Mouse (Mus musculus) thymus, postnatal 10 days (tissue): ENCODE measurements around the gene Basp1.
"Not testable (repeated sequence)": the region's sequence is repeated elsewhere in the genome, so short reads cannot be mapped to it uniquely, and the experiment has no call there.

Experiments used
- DNase-seq, 2 experiments: peaks; one replicate each; pipeline ENCODE4 v3.0.0; 2021; ENCODE audit warnings: low spot score in 2 of 2

Basp1 gene

DNA sequence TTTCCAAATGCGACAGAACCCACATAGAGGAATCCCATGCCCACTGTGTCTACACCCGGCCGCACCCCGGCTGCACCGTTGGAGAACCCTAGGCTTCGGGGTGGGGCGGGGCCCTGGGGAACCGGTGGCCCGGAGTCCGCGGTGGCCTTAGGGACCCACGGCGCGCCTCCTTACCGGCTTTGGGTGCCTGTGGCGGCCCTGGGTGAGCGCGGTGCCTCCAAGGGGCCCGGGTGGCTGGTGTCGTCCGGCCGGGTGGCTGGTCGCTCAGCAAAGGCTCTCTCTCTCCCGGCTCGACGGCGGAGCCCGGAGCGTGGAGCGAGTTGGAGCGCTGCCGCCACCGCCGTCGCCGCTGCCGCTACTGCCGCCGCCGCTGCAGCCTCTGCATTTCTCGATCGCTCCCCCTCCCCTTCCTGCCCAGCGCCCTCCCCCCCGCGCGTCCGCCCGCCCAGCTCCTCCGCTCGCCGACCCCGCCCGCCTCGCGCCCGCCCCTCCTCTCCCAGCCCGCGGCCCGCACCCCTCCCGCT is at the start of gene Basp1:
Gene Basp1 (minus strand): TSS at position 387 of the 524 bp plus-strand sequence.
- peak; percentile 61 to 78 for DNase-seq

DNA sequence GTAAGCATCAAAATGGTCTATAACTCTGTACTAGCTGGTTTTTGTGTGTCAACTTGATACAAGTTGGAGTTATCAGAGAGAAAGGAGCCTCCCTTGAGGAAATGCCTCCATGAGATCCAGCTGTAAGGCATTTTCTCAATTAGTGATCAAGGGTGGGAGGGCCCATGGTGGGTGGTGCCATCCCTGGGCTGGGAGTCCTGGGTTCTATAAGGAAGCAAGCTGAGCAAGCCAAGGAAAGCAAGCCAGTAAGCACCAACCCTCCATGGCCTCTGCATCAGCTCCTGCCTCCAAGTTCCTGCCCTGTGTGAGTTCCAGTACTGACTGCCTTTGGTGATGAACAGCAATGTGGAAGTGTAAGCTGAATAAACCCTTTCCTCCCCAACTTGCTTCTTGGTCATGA is 49.5 kb upstream of the Basp1 start:
- DNase-seq: not testable (repeated sequence)

DNA sequence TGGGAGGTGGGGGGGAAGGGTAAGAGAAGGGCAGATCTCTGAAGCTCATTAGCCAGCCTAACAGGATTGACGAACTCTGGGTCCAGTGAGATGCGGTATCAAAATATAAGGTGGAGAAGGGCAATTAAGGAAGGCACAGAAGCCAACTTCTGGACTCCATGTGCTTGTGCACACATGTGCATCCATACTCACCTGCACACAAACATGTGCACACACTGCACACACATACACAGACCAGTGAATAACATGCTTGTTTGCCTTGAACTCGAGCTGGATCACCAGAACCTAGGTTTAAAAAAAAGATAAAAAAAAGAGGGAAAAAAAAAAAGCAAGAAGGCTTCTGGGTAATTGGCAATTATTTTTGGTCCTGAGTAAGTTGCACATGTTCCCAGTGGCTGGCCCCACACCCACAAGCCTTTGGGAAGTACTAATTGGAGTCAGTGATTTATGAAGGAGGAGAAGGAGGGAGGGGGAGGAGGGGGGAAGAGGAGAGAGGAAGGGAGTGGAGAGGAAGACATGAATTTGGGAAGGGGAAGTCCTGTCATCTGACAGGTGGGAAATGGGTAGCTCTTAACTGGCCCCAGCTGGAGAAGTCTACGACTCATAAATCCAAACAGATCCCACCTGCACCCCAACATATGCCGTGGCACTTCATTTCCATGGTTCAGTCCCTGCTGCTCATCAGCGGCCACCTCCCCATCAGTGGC is 48.6 kb upstream of the Basp1 start:
- DNase-seq: no peak

DNA sequence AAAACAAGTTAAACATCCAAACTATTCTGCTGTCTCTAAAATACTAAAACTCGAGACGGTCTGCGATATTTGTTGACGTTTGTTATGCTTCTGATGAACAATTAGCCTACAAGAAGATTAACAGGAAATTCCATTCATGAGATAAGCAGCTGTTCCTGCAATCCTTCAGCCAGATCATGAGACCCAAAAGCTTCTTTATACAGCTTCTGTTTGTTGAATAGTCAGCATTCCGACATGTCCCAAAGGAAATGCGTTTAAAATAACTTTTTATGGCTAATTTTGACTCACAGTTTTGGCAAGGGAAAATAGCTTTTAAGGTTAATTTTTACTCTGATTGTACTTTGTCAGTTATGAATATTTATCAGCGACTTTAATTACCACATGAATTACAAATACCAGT is 46.3 kb upstream of the Basp1 start:
- DNase-seq: no peak

DNA sequence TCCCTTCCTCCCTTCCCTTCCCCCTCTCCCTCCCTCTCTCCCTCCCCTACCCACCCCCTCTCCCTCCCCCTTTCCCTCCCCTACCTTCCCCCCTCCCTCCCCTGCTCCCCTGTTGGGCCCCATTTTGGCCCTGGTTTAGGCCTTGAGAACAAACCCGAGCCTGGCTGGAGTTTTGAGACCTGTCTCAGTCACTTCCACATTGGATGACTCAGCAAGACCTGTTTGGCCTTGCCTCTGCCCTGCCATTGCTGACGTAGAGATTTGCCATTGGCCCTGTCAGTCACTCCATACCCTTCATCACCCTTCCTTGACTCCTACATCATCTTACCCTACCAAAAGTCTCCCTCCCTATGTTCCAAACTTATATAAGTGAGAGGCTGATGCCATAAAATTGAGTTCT is 43.9 kb upstream of the Basp1 start:
- no peak for DNase-seq

DNA sequence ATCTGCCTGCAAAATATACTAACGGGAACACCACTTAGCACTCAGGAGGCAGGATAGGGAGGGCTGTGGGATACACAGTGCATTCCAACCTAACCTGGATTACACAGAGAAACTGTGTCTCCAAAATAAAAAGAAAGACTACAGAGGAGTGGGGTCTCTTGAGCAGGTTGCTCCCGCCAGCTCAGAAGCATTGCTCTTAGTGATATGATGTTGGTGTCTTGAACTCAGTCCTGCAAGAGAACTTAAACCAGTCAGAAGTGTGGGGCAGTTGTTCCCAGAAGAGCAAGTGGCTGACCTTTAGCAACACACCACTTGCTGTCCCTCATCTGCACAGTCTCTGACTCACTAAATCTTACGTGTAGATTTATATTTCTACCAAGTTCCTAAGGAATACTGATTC is 40.0 kb upstream of the Basp1 start:
- no peak for DNase-seq

DNA sequence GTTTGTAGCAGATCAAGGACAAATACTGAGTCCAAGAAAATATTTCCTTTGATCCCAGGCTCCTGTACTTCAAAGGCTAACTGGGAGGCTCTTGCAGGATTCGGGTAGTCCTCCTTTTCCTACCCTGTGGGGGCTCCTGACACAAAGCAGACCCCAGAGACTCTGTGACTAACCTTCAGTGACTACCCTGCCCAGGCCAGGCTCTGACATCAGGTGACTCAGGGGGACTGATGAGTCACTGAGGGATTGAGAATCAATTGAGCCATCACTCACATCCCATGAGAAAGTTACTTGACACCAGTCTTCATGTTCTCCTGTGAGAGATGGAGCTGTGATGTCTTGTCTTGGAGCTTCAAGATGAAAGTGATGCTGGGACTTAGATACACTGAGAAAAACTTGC is 35.8 kb upstream of the Basp1 start:
- DNase-seq: no peak

DNA sequence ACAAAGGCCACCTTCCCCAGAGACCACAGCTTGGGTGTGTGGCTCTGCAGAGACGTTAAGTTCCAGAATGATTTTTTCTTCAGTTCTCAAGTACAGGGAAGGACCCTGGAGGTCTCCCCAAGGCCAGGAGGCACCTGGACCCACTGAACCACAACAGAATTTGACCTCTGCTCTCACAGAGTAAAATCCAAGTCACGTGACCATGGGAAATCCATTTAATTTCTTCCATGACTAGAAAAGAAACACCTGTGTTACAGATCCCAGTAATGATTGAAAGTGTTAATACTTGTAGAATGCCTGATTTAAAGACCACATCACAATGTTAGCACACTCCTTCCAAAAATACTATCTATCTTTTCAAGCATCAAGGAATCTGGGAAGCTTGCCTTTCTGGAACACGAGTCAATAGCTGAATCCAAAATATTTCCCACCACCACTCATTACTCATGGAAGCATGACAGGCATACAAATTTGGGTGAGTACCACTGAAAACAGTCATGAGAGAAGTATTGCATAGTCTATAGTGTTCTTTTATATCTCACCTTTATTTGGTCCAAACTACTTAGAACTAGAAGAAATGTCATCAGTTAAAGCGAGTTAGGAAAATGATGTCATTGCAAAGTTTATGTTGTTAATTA is 35.3 kb upstream of the Basp1 start:
- DNase-seq: no peak

DNA sequence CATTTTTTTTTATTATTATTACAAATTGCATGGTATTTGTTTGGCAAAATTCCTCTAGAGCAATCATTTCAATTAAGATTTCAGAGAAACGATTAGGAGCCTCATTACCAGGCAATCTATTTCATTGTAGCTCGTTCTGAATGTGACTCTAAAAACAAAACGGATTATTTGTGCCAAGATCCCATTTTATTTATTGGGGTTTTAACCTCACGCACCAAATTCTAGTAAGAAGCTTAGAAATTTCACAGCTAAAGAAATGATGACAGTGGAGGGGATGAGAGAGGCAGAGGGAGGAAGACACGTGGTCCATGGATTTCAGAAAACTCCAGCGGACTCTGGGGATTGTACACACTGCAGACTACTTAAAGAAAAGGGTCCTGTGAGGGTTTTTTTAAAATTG is 33.6 kb upstream of the Basp1 start:
- DNase-seq: no peak

DNA sequence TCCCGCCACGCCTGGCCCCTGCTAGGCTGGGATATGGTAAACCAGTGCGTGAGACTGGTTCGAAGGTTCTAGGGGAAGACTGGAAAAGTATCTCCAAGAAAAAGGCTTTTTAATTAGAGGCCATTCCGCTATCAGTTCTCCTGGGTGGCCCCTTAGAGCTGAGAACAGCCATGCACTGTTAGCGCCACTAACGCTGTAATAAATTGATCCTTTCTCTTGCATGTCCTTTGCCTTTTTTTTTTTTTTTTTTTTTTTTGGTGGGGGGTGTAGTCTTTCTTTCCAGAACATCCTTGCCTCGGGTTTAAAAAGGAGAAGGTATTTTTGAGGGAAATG is 32.6 kb upstream of the Basp1 start:
- no peak for DNase-seq

DNA sequence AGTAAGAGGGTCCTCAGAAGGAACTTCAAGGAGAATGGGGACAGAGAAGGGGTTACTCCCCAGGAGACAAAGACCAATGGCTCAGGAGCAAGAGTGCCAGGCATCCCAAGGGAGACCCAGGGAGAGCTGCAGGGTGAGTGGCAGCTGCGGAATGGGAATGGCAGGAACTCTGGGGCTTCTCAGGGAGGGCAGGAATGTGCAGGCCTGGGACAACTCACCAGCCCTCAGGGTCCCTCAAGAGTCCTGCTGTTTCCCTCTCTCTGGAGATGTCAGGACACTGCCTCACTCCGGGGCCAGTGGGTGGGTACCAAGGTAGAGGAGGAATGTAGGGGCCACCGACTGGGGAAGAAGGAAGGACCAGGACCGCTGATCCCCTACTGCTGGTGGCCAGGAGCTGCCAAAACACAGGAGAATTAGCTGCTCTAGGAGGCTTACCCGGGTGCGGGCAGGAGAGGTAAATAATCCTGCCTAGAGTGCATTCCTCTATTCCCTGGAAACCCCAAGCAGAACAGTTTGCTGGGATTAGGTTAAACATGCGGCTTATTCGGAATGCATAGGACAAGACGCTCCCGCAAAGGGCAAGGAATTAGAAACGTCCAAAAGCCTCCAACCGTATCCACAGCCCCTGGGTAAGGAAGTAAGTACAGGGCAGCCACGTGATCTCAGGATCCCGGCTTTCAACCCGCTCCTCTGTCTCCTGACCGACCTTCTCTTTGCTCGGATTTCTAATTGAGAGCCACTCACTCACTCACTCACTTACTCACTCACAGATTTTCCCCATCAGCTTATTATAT is 32.0 kb upstream of the Basp1 start:
- no peak for DNase-seq

DNA sequence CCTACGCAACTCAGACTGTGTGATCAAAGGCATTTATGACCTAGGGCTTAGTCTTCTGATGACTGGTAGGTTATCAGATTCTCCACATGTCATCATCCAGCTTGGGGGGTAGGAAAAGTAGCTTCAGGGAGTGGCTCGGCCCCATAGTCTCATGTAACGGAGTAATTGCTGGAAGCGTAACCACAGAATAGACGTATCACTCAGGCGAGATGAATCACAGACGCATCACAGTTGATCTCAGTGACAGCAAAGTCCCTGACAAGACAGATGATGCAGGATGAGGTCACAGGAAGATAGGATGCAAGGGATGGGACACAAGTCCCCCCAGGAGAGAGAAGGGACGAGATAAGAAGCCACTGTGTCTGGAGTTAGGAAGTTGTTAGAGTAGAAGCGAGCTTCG is 30.6 kb upstream of the Basp1 start:
- no peak for DNase-seq

DNA sequence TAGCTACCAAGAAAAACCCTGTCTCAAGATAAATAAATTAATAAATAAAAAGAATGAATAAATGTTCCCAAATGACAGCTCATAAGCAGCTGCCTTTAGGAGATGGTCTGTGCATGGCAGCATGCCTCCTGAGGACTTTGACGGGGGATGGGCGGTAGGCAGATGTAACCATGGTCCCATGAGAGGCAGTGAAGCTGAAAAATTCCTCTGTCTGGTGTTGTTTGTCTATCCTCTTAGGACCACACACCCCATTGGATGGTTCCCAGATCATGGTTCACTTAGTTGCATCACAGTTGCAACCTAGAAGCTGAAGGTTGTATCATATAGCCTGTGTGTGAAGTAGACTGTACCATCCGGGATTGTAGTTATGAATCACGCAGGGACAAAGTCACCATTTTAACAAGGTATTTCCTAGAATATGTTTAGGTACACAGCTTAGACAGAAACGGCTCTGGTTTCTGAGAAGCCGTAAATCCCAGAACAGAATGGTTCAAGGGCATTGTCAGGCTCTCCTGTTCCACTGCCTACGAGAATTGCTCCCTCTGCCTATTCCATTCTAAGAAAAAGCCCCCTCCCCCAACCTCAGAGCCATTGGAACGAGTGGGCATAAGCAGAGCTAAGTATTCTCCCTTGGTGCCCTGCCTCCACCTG is 29.7 kb upstream of the Basp1 start:
- DNase-seq: no peak

DNA sequence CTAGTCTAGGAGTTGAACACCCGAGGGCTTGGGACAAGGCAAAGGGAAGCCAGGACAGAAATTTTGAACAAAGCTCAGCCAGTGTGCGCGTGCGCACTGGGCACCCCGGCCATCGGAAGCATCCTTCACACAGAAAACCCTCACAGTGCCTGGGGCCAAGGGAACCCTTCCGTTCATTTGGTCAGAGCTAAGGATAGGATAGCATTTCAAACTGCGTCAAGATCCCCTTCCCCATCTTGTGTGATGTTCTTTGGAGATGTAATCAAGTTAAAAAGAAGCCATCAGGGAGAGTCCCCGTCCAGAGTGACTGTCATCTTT is 28.3 kb upstream of the Basp1 start:
- no peak for DNase-seq

DNA sequence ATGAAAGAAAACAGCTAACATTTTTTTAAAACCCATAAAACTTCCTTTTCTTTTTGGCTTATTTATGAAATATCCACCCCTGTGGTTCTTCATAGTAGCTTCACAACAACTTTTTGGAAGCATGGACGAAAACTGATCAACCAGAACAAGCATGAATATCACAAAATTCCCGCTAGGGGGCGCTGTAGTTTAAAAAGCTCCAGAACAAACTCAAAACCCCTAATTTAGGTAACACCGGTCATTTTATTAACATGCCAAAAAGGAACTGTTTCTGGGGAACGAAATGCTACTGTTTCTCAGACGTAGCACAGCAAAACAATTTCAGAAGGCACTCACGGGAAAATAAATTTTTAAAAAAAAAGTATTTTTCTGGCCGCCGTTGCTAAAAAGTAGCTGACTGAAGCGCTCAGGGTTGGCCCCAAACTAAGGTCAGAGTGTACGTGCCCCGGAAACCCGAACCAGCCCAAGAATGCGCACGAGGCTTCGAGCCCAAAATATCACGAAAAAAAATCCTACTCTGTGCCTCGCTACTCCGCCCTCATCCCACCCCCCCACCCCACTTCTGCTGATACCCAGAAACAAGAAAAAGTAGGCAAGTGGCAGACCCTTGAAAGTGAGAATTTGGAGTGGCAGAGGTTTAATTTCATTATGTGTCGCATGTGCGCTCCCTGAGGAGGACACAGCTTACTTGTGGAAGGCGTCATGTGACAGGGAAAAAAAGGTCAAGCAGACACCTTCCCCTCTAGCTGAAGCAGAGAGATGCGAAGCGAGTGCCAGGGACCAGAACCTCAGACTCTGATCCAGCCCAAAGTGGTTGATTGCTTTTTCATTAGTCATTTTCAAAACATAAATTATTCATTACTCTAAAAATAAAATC is 27.7 kb upstream of the Basp1 start:
- DNase-seq: peak; percentile 41 to 78

DNA sequence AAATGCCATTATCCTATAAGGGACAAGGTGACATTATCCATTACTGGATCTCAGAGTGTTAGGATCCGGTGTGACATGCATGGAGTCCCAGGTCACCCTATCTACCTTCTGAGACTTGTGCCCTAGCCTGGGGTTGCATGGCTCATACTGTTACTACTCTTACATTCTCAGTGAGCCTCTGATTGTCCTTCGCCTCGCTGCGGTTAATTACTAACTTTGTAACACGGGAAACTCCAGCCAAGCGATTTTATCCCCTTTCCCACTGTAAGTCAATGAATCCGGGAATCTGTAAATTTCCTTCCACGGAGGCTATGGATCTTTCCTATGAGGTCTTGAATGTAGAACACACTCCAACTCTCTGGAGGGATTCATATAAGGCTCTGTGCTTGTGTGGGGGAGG is 26.8 kb upstream of the Basp1 start:
- no peak for DNase-seq

DNA sequence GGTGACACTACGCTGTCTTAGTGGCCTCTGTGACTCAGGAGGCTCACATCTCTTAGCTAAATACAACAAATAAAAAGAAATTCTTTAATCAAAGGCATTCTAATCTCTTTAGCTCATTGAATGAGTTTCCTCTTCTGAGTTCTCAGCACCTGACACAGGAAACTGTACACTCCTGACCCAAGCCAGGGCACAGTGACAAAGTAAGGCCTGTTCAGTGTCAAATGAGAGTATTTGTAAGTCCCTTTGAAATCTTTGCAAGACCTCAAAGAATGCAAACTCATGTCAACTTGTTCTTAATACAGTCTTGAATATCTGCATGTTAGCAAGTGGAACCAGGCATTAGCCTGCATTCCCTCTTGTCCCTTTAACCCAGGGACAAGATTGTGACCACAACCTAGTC is 18.8 kb upstream of the Basp1 start:
- no peak for DNase-seq

DNA sequence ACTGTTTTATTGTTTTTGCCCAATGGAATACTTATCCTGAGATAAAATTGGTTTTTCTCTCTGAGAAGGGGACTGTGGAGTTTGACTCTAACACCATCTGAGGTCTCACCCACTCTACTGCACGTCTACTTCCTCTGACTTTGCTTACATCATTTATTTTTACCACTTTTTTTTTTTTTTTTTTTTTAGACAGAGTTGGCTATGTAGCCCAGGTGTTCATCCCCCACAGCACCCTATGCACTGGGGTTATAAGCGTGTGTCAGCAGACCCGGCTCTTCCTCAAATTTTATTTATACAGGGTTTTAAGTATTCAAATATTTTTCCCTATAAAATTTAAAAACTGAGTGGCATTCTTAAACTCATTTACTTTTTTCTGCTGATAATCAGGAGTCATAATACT is 16.6 kb upstream of the Basp1 start:
- DNase-seq: no peak

DNA sequence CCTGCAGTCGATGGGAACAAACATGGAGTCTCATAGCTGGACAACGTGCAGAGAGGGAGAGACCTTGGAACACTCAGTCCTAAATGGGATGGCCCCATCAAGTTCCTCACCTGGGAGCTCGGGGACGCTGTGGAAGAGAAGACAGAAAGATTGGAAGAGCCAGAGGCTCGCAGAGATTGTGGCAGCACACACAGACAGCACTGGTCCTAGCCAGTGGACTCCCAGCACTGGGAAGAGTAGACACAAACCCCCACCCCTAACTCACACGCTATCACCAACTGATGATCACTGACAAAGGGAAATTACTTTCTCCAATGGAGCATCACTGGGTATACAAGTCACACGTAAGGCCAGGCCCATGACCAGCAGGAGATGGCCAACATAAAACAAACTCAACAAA is 15.4 kb upstream of the Basp1 start:
- DNase-seq: no peak

DNA sequence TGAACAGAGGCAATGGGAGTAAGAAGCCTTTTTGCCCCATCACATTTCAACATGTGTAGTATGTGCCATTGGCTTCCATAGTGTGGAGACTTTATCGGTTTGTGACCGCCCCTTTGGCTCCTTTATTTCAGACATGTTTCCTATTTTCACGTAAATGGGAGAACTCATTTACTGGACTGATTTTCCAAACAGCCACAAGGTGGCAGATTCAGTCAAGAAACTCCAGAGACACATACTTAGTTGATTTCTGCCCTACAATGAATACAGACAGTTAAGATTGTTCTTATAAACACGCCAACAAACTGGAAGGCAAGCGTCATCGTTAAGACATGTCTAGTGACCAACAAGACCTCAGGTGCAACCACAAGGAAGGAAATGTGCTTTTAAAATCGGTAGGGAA is 15.0 kb upstream of the Basp1 start:
- DNase-seq: peak in 1 of 2 experiments; percentile 23

DNA sequence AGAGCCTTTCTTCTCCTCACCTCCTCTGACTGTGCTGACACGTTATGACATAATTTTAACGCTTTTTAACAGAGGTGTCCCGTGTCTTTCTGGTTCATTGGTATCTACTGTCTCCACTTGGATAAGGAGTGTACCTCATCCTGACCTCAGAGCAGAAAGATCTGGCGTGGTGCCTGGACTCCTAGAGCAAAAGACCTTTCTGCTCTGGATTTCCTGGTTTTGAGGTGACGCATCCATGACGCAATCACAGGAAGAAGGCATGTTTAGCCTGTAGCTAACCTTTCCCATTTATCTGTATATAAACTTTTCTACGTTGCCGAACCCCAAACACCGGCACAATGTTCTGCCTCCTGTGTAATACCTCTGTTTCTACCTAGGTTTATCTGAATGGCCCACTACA is 6.7 kb upstream of the Basp1 start:
- DNase-seq: no peak

DNA sequence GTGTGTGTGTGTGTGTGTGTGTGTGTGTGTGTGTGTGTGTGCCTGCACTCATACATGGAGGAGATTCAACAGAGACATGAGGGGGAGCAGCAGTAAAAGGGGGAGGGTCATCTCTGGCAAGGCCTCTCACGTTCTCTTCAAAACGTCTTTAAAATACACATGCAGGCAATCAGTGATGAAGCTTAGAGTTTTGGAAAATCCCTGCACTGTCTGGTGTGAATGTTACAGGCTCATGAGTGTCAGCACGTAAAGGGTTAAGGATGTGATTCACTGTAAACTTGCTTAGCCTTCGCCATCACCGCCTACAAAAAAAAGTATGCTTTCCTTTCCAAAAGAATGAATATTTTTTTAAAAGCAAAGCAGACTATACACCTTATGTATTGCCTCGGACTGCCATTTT is 2.8 kb upstream of the Basp1 start:
- DNase-seq: no peak
